Mouse (Mus musculus): ENCODE results near the gene Fthl17b.
"Not testable (repeated sequence)": the region's sequence is repeated elsewhere in the genome, so short reads cannot be mapped to it uniquely, and the experiment has no call there.

Gene Fthl17b

GRCm38 (mm10) chrX:8962875-8963274 is at the start of gene Fthl17b:
TSS of gene Fthl17b (minus strand) at chrX:8962975.
- not testable (repeated sequence) for DNase-seq (ENCODE audit: low spot score)

- not testable (repeated sequence) for DNase-seq (ENCODE audit: low spot score)
Observed at GRCm38 (mm10) chrX:8986655-8987054, 23.9 kb upstream of the Fthl17b start, which contains the start of gene Fthl17d. TSS of gene Fthl17d (minus strand) at chrX:8986755.

DNA sequence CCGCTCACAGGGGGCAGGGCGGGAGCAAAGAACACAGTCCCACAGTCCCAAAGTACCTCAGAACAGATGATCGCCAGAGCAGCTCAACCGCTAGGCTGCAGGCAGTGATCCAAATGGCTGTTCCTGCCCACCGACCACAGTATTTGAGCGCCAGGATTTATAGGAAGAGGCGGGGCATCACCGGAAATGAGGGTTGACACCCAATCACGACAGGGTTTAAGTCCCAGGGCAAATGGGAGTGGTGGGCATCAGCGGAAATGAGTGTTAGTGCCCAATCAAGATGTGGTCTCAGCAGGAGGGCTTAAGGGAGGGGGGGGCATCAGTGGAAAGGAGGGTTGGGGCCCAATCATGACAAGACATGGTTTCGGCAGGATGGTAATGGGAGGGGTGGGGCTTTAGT is 13.7 kb upstream of the Fthl17b start, which contains the start of gene Fthl17c:
TSS of gene Fthl17c (minus strand) at position 101 of the 400 bp plus-strand sequence.
- DNase-seq (ENCODE audit: low spot score): not testable (repeated sequence)

GRCm38 (mm10) chrX:8964618-8965017 is 1.8 kb upstream of the Fthl17b start:
- not testable (repeated sequence) for DNase-seq (ENCODE audit: low spot score)

DNA sequence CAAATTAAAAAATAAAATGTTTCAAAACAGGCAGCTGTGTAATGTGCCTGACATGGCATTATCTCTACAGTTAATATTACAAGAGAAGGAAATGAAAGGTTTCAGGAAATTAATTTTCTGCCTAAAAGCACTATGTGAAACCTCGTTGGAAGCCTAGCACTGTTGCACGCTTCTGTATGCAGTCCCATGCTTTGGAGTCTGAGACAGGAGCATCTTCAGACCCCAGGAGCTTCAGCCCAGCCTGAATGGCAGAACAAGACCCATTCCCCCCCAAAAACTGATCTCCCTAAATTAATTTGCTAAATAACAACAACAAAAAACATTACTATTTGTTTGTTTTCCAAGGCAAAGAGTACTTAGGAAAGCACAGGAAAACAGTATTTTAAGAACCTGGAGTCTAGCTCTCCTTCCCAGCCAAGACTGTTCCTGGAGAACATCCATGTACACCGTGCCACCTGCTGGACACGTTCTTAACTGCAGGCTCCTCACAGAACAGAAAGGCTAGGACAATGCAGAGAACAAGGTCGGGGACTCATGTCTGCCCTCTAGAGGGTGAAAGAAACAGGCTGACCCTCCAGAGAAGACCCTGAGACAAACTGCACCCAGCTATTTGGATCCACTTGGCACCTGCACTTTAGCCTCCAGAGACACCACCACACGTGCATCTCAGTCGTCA is 14.5 kb downstream of the Fthl17b start:
- peak; percentile 73 for DNase-seq (ENCODE audit: low spot score)

DNA sequence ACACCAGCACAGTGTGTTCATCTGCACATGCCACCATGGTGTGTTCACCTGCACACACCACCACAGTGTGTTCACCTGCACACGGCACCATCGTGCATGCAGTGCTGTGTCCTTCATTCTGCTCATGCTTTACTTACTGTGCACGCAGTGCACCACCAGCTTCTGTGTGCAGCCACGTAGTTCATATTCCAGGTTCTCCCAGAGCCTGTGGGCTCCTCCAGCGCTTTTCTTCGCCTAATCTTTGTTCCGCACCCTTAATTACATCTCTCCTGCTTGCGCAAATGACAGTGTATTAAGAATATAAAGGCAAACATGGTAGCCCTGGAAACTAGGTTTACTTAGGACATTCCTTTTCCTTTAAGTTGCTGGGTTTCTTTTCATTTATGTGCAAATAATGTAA is 18.7 kb downstream of the Fthl17b start:
- DNase-seq (ENCODE audit: low spot score): no peak

- no peak for DNase-seq (ENCODE audit: low spot score)
Observed at GRCm38 (mm10) chrX:8927308-8927707, 35.5 kb downstream of the Fthl17b start.

- DNase-seq (ENCODE audit: low spot score): no peak
Observed at GRCm38 (mm10) chrX:8921813-8922607, 40.8 kb downstream of the Fthl17b start.

DNA sequence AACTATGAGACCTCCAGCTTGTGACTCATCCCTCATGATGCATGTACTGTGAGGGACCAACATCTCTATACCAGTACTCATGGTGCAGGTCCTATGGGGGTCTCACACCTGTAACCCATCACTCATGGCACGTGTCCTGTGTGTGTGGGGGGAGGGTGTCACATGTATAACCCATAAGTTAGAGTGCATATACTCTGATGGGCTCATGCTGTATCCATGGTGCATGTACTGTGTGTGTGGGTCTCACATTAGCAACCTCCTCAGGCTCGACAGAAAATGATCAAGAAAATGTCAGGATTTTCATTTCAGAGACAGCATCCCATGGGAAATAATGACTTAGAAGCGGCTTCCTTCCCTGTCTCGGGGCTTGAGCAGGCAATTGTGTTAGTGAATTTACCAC is 41.7 kb downstream of the Fthl17b start:
- no peak for DNase-seq (ENCODE audit: low spot score)
